Mouse (Mus musculus) embryonic facial prominence, embryonic 14.5 days (tissue): ENCODE results near the gene Kcnk1. TPM values are rescaled to one million over a fixed set of nuclear protein-coding genes. Genes with fewer than 3 reads are reported as not detected.

Experiments
- ATAC-seq: fragments of 200-750 bp; cut with Nextera tagmentation; 2 replicates; pipeline ENCODE4 v1.8.0; 2017; ENCODE audit warnings: low read depth, moderate number of reproducible peaks, moderate TSS enrichment
- DNase-seq: peaks from one replicate; pipeline ENCODE4 v3.0.0-alpha.2; 2015; ENCODE audit warnings: low spot score
- H3K27ac ChIP-seq: fragments of 300-500 bp; sonication (generic); replicated peaks from 2 replicates; pipeline ENCODE4 v1.5.1; 2014; ENCODE audit warnings: low read depth, mild to moderate bottlenecking, low read length, moderate library complexity
- H3K27me3 ChIP-seq: fragments of 300-500 bp; sonication (generic); replicated peaks from 2 replicates; pipeline ENCODE4 v1.6.1; 2014; ENCODE audit warnings: low read length; ENCODE audit not compliant: control insufficient read depth, insufficient read depth
- H3K36me3 ChIP-seq: fragments of 300-500 bp; sonication (generic); 2 replicates; pipeline ENCODE4 v1.6.1; 2014; ENCODE audit warnings: low read length, mixed read lengths; ENCODE audit not compliant: control insufficient read depth, insufficient read depth
- H3K4me1 ChIP-seq: fragments of 300-500 bp; sonication (generic); 2 replicates; pipeline ENCODE4 v1.6.1; 2014; ENCODE audit warnings: antibody characterized with exemption, low read length; ENCODE audit not compliant: control insufficient read depth, insufficient read depth
- H3K4me2 ChIP-seq: fragments of 300-500 bp; sonication (generic); 2 replicates; pipeline ENCODE4 v1.6.1; 2014; ENCODE audit warnings: low read depth, mild to moderate bottlenecking, low read length, moderate library complexity, mixed read lengths
- H3K4me3 ChIP-seq: fragments of 300-500 bp; sonication (generic); 2 replicates; pipeline ENCODE4 v1.5.1; 2014; ENCODE audit warnings: low read depth, mild to moderate bottlenecking, low read length
- H3K9ac ChIP-seq: fragments of 300-500 bp; sonication (generic); 2 replicates; pipeline ENCODE4 v1.6.1; 2014; ENCODE audit warnings: low read depth, mild to moderate bottlenecking, low read length, moderate library complexity, mixed read lengths
- H3K9me3 ChIP-seq: fragments of 300-500 bp; sonication (generic); 2 replicates; pipeline ENCODE4 v1.6.1; 2016; ENCODE audit warnings: low read length; ENCODE audit not compliant: control insufficient read depth
- WGBS: fragments of 180-500 bp; shearing (Covaris S2); extraction: QIAGEN DNeasy Blood & Tissue Kit; methylation state at CpG from one replicate; pipeline ENCODE4 v1.1.7; 2014; 5-methylcytosine and 5-hydroxymethylcytosine counted together
- polyA plus RNA-seq: library from polyadenylated mRNA; unstranded; fragments of >200 nt; fragmentation: Nextera tagmentation; extraction: Ambion mirVana; gene quantifications from 2 replicates; pipeline ENCODE4 v1.2.1, GENCODE M21; 2014

The Kcnk1 gene
- polyA plus RNA-seq, 1 experiment from 2014 or later, result 25.1 TPM

- Histone ChIP-seq H3K4me1 (no peaks in the 10 kb centered on the region), H3K4me2 (no peak overlapping the region), H3K27ac (no peak overlapping the region), H3K27me3 (no peaks in the 10 kb centered on the region), H3K4me3 (no peak overlapping the region), H3K36me3 (no peaks in the 10 kb centered on the region), H3K9me3 (no peaks in the 10 kb centered on the region), H3K9ac (no peak overlapping the region)
- ATAC-seq (no peak), DNase-seq (no peak)
- 96% methylated on average over 2 of the region's 2 CpGs for WGBS
Observed at GRCm38 (mm10) chr8:125985364-125985763, 9.6 kb upstream of the Kcnk1 start.

- Histone ChIP-seq H3K4me2 (no peak overlapping the region), H3K36me3 (no peaks in the 10 kb centered on the region), H3K9ac (no peak overlapping the region), H3K4me1 (no peaks in the 10 kb centered on the region), H3K27me3 (0 out of 2 replicates have a peak, but pooled peaks cover 2% of the 10 kb centered on the region), H3K27ac (no peak overlapping the region), H3K9me3 (no peaks in the 10 kb centered on the region), H3K4me3 (no peak overlapping the region)
- ATAC-seq (peak; percentile 68; the same call in 1 of the 2 replicates), DNase-seq (peak; percentile 35)
- WGBS, result 48% methylated on average over 6 of the region's 6 CpGs
Observed at GRCm38 (mm10) chr8:125986999-125987589, 7.9 kb upstream of the Kcnk1 start.

- H3K36me3 ChIP-seq, result no peaks in the 10 kb centered on the region
- H3K9me3 ChIP-seq, result no peaks in the 10 kb centered on the region
- H3K4me2 ChIP-seq, result no peak overlapping the region
- ATAC-seq, result no peak
- no peak overlapping the region for H3K4me3 ChIP-seq
- no peak overlapping the region for H3K9ac ChIP-seq
- H3K4me1 ChIP-seq, result no peaks in the 10 kb centered on the region
- 38% methylated on average over 2 of the region's 2 CpGs for WGBS
- no peak for DNase-seq
- 0 out of 2 replicates have a peak, but pooled peaks cover 5% of the 10 kb centered on the region for H3K27me3 ChIP-seq
- H3K27ac ChIP-seq, result no peak overlapping the region
Observed at GRCm38 (mm10) chr8:125987996-125988395, 7.0 kb upstream of the Kcnk1 start.

GRCm38 (mm10) chr8:125993636-125994035, 1.3 kb upstream of the Kcnk1 start:
- no peak overlapping the region for H3K4me3 ChIP-seq
- H3K27me3 ChIP-seq, result peaks cover 22% of the 10 kb centered on the region; the same call in 1 of the 2 replicates
- H3K9me3 ChIP-seq, result no peaks in the 10 kb centered on the region
- no peak overlapping the region for H3K9ac ChIP-seq
- no peak overlapping the region for H3K4me2 ChIP-seq
- H3K4me1 ChIP-seq, result peaks cover 20% of the 10 kb centered on the region; the same call in 1 of the 2 replicates
- H3K27ac ChIP-seq, result no peak overlapping the region
- 30% methylated on average over 9 of the region's 9 CpGs for WGBS
- no peaks in the 10 kb centered on the region for H3K36me3 ChIP-seq
- ATAC-seq (no peak), DNase-seq (peak; percentile 72)

GRCm38 (mm10) chr8:125996031-125996839, 1.3 kb downstream of the Kcnk1 start:
- DNase-seq, result peak; percentile 19
- ATAC-seq, result no peak

GRCm38 (mm10) chr8:125996980-125997379, 2.0 kb downstream of the Kcnk1 start:
- Histone ChIP-seq H3K4me2 (peak overlapping the region; percentile 90), H3K27ac (no peak overlapping the region; the same call in 1 of the 2 replicates), H3K9ac (no peak overlapping the region), H3K9me3 (no peaks in the 10 kb centered on the region), H3K27me3 (peaks cover 21% of the 10 kb centered on the region; the same call in 1 of the 2 replicates), H3K4me3 (peak overlapping the region; percentile 63), H3K36me3 (no peaks in the 10 kb centered on the region), H3K4me1 (peaks cover 20% of the 10 kb centered on the region)
- WGBS, result 22% methylated on average over 6 of the region's 6 CpGs
- DNase-seq (peak; percentile 66), ATAC-seq (no peak)

More at GRCm38 (mm10) chr8:125996031-125996839, 1.3 kb downstream of the Kcnk1 start:
- H3K9ac ChIP-seq, result peak overlapping the region; percentile 75
- H3K9me3 ChIP-seq, result no peaks in the 10 kb centered on the region
- H3K27ac ChIP-seq, result peak overlapping the region; percentile 9
- 16% methylated on average over 14 of the region's 14 CpGs for WGBS
- no peaks in the 10 kb centered on the region for H3K36me3 ChIP-seq
- H3K4me1 ChIP-seq, result peaks cover 20% of the 10 kb centered on the region
- H3K27me3 ChIP-seq, result peaks cover 22% of the 10 kb centered on the region; the same call in 1 of the 2 replicates
- peak overlapping the region; percentile 63 for H3K4me3 ChIP-seq
- peak overlapping the region; percentile 90 for H3K4me2 ChIP-seq

GRCm38 (mm10) chr8:125997550-125997949, 2.6 kb downstream of the Kcnk1 start:
- Histone ChIP-seq H3K36me3 (no peaks in the 10 kb centered on the region), H3K9me3 (no peaks in the 10 kb centered on the region), H3K9ac (no peak overlapping the region), H3K4me1 (peaks cover 20% of the 10 kb centered on the region), H3K4me2 (peak overlapping the region; percentile 90), H3K27me3 (peaks cover 16% of the 10 kb centered on the region; the same call in 1 of the 2 replicates), H3K4me3 (peak overlapping the region; percentile 63), H3K27ac (no peak overlapping the region)
- DNase-seq (no peak), ATAC-seq (no peak)
- WGBS, result 54% methylated on average over 5 of the region's 5 CpGs

GRCm38 (mm10) chr8:125999842-126000395, 4.9 kb downstream of the Kcnk1 start:
- no peaks in the 10 kb centered on the region for H3K36me3 ChIP-seq
- H3K9me3 ChIP-seq, result no peaks in the 10 kb centered on the region
- ATAC-seq, result peak; percentile 56; the same call in 1 of the 2 replicates
- peaks cover 16% of the 10 kb centered on the region; the same call in 1 of the 2 replicates for H3K27me3 ChIP-seq
- H3K27ac ChIP-seq, result no peak overlapping the region
- WGBS, result 65% methylated on average over 7 of the region's 7 CpGs
- no peak overlapping the region for H3K9ac ChIP-seq
- DNase-seq, result peak; percentile 82
- H3K4me1 ChIP-seq, result peaks cover 15% of the 10 kb centered on the region
- H3K4me2 ChIP-seq, result no peak overlapping the region
- no peak overlapping the region for H3K4me3 ChIP-seq
